Mouse (Mus musculus) T-cell, adult 2 months (primary cell): ENCODE results near the gene Gm4559.
"Not testable (repeated sequence)": the region's sequence is repeated elsewhere in the genome, so short reads cannot be mapped to it uniquely, and the experiment has no call there.

Source experiments
- DNase-seq: peaks from one replicate; pipeline ENCODE4 v3.0.0; 2022; ENCODE audit warnings: low spot score

Gm4559 gene

GRCm38 (mm10) chr7:142274263-142274662, at the start of gene Gm4559:
Gm4559 (minus strand) TSS chr7:142274363.
- DNase-seq, result not testable (repeated sequence)

- DNase-seq, result no peak
Observed at GRCm38 (mm10) chr7:142323396-142324117, 49.4 kb upstream of the Gm4559 start.

GRCm38 (mm10) chr7:142322641-142323040, 48.5 kb upstream of the Gm4559 start:
- no peak for DNase-seq

- DNase-seq, result not testable (repeated sequence)
Observed at GRCm38 (mm10) chr7:142321637-142322306, 47.6 kb upstream of the Gm4559 start.

GRCm38 (mm10) chr7:142320906-142321305, 46.7 kb upstream of the Gm4559 start:
- DNase-seq, result no peak

GRCm38 (mm10) chr7:142319124-142319523, 45.0 kb upstream of the Gm4559 start:
- no peak for DNase-seq

GRCm38 (mm10) chr7:142317216-142317615, 43.1 kb upstream of the Gm4559 start:
- no peak for DNase-seq

- peak; percentile 22 for DNase-seq
Observed at GRCm38 (mm10) chr7:142316558-142316957, 42.4 kb upstream of the Gm4559 start.

GRCm38 (mm10) chr7:142314600-142315285, 40.6 kb upstream of the Gm4559 start:
- no peak for DNase-seq

GRCm38 (mm10) chr7:142303929-142304328, 29.8 kb upstream of the Gm4559 start:
- DNase-seq, result not testable (repeated sequence)

- no peak for DNase-seq
Observed at GRCm38 (mm10) chr7:142303249-142303648, 29.1 kb upstream of the Gm4559 start, which contains the start of gene Krtap5-4. Krtap5-4 (plus strand) TSS chr7:142303549.

GRCm38 (mm10) chr7:142297018-142297417, 22.9 kb upstream of the Gm4559 start, which contains the start of gene Krtap5-1:
Krtap5-1 (minus strand) TSS chr7:142297118.
- DNase-seq, result not testable (repeated sequence)

- not testable (repeated sequence) for DNase-seq
Observed at GRCm38 (mm10) chr7:142296108-142296507, 21.9 kb upstream of the Gm4559 start.

- DNase-seq, result no peak
Observed at GRCm38 (mm10) chr7:142295418-142295817, 21.3 kb upstream of the Gm4559 start.

GRCm38 (mm10) chr7:142293851-142294250, 19.7 kb upstream of the Gm4559 start:
- DNase-seq, result not testable (repeated sequence)

GRCm38 (mm10) chr7:142285910-142286612, 11.9 kb upstream of the Gm4559 start:
- DNase-seq, result not testable (repeated sequence)

- no peak for DNase-seq
Observed at GRCm38 (mm10) chr7:142285130-142285835, 11.1 kb upstream of the Gm4559 start.

GRCm38 (mm10) chr7:142284615-142285080, 10.5 kb upstream of the Gm4559 start:
- peak; percentile 81 for DNase-seq

- DNase-seq, result peak; percentile 70
Observed at GRCm38 (mm10) chr7:142284023-142284591, 9.9 kb upstream of the Gm4559 start.

- DNase-seq, result not testable (repeated sequence)
Observed at GRCm38 (mm10) chr7:142282847-142283246, 8.7 kb upstream of the Gm4559 start.

- DNase-seq, result not testable (repeated sequence)
Observed at GRCm38 (mm10) chr7:142279291-142279690, 5.1 kb upstream of the Gm4559 start.
